Mouse (Mus musculus) spleen, adult 2 months (tissue): ENCODE data around the gene Gm9958. TPM values are rescaled to one million over a fixed set of nuclear protein-coding genes. Genes with fewer than 3 reads are reported as not detected.
A peak's percentile ranks its signal among the peaks of the same experiment; 100 is the strongest.

Experiments used
- DNase-seq, 2 experiments: peaks; one replicate each; pipeline versions ENCODE4 v3.0.0 to v3.0.0-alpha.2; 2012 to 2021; ENCODE audit warnings: low spot score in 2 of 2, low read depth in 1 of 2
- H3K27ac ChIP-seq: fragments of 200-500 bp; 2 replicates; pipeline ENCODE4 v1.5.1; 2012; ENCODE audit warnings: low read length, inconsistent platforms; ENCODE audit not compliant: insufficient read depth
- H3K27me3 ChIP-seq: fragments of 200-500 bp; 2 replicates; pipeline ENCODE4 v1.6.1; 2012; ENCODE audit warnings: mild to moderate bottlenecking, moderate library complexity, low read length, inconsistent platforms; ENCODE audit not compliant: control insufficient read depth, insufficient read depth
- H3K36me3 ChIP-seq: fragments of 200-500 bp; 2 replicates; pipeline ENCODE4 v1.6.1; 2012; ENCODE audit warnings: mild to moderate bottlenecking, low read length, inconsistent platforms; ENCODE audit not compliant: control insufficient read depth, insufficient read depth
- H3K4me1 ChIP-seq: fragments of 200-500 bp; 2 replicates; pipeline ENCODE4 v1.6.1; 2011; ENCODE audit warnings: inconsistent platforms; ENCODE audit not compliant: control insufficient read depth, insufficient read depth, insufficient read length
- H3K4me3 ChIP-seq: fragments of 200-500 bp; 2 replicates; pipeline ENCODE4 v1.5.1; 2011; ENCODE audit warnings: mild to moderate bottlenecking, inconsistent platforms; ENCODE audit not compliant: insufficient read depth, insufficient read length; ENCODE audit errors: extremely low read depth
- CTCF ChIP-seq: fragments of 200-500 bp; IDR thresholded peaks from 2 replicates; pipeline ENCODE4 v1.5.1; 2011; ENCODE audit warnings: mild to moderate bottlenecking, inconsistent platforms; ENCODE audit not compliant: insufficient read depth, insufficient read length, insufficient replicate concordance; ENCODE audit errors: extremely low read depth
- POLR2A ChIP-seq: fragments of 200-500 bp; IDR thresholded peaks from 2 replicates; pipeline ENCODE4 v1.6.1; 2011; ENCODE audit warnings: low read depth, low read length, inconsistent platforms
- WGBS: fragments of 180-500 bp; shearing (Covaris S2); methylation state at CpG from one replicate; pipeline ENCODE4 v1.1.7; 2018; 5-methylcytosine and 5-hydroxymethylcytosine counted together
- polyA plus RNA-seq: library from polyadenylated mRNA; depleted of rRNA; stranded (reverse); fragments of >200 nt; gene quantifications from 2 replicates; pipeline ENCODE4 v1.2.3, GENCODE M21; 2012; rRNA removed

Gene Gm9958
- 0.54 and 0.79 TPM in 2 replicates for polyA plus RNA-seq

DNA sequence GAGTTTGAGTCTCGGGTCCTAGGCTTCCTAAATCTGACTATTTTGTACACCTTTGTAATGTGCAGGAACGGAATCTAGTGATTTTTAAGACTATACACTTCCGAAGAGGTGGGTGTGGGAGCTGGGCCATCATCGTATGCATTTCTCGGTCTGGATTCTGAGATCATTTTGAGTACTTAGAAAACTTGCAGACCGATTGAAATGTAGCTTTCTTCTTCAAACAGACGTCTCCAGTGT, at the start of gene Gm9958:
Gene Gm9958, plus strand, starts transcription at position 138 of the 237 bp plus-strand sequence.
- H3K4me1 ChIP-seq: no peaks in the 10 kb centered on the region; the same call in 1 of the 2 replicates
- DNase-seq: no peak
- TF ChIP-seq POLR2A: no peak
- no peak for TF ChIP-seq CTCF
- peak within 1 kb of the TSS; percentile 97 for H3K4me3 ChIP-seq
- WGBS: 1% methylated on average over 7 of the region's 7 CpGs
- no peaks in the 10 kb centered on the region for H3K27me3 ChIP-seq
- peaks cover 1% of the 10 kb centered on the region; the same call in 1 of the 2 replicates for H3K36me3 ChIP-seq
- H3K27ac ChIP-seq: peak within 1 kb of the TSS; percentile 96

DNA sequence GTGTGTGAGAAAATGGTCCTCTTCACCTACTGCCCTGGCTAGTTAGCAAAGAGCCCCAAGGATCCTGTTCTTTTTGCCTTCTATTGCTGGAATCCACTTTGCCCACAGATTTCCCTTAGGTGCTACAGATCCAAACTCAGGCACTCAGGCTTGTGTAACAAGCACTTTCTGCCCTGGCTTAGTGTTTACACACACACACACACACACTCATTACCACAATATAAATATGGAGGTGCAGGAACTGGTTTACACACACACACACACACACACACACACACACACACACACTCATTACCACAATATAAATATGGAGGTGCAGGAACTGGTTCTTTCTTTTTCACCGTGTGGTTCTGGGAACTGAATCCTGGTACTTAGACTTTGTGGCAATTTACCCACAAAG, 35.9 kb upstream of the Gm9958 start:
- DNase-seq: no peak
- Histone ChIP-seq H3K4me1 (no peaks in the 10 kb centered on the region), H3K4me3 (no peak overlapping the region), H3K36me3 (no peaks in the 10 kb centered on the region), H3K27me3 (no peaks in the 10 kb centered on the region), H3K27ac (no peak overlapping the region)
- 33% methylated on average over 1 of the region's 1 CpGs for WGBS
- TF ChIP-seq CTCF: no peak
- TF ChIP-seq POLR2A: no peak

- TF ChIP-seq POLR2A (no peak), CTCF (no peak)
- H3K27ac ChIP-seq: no peak overlapping the region
- no peak for DNase-seq
- no peaks in the 10 kb centered on the region for H3K27me3 ChIP-seq
- no peaks in the 10 kb centered on the region for H3K36me3 ChIP-seq
- H3K4me1 ChIP-seq: no peaks in the 10 kb centered on the region
- H3K4me3 ChIP-seq: no peak overlapping the region
- WGBS: 77% methylated on average over 2 of the region's 2 CpGs
Measured at GRCm38 (mm10) chr5:90332478-90332877, 34.5 kb upstream of the Gm9958 start.

- H3K4me1 ChIP-seq: peaks cover 7% of the 10 kb centered on the region
- H3K4me3 ChIP-seq: no peak overlapping the region
- no peaks in the 10 kb centered on the region for H3K36me3 ChIP-seq
- DNase-seq: no peak
- no peaks in the 10 kb centered on the region for H3K27me3 ChIP-seq
- TF ChIP-seq CTCF: no peak
- no peak for TF ChIP-seq POLR2A
- 81% methylated on average over 7 of the region's 7 CpGs for WGBS
- H3K27ac ChIP-seq: no peak overlapping the region
Measured at GRCm38 (mm10) chr5:90338177-90339091, 28.6 kb upstream of the Gm9958 start.

DNA sequence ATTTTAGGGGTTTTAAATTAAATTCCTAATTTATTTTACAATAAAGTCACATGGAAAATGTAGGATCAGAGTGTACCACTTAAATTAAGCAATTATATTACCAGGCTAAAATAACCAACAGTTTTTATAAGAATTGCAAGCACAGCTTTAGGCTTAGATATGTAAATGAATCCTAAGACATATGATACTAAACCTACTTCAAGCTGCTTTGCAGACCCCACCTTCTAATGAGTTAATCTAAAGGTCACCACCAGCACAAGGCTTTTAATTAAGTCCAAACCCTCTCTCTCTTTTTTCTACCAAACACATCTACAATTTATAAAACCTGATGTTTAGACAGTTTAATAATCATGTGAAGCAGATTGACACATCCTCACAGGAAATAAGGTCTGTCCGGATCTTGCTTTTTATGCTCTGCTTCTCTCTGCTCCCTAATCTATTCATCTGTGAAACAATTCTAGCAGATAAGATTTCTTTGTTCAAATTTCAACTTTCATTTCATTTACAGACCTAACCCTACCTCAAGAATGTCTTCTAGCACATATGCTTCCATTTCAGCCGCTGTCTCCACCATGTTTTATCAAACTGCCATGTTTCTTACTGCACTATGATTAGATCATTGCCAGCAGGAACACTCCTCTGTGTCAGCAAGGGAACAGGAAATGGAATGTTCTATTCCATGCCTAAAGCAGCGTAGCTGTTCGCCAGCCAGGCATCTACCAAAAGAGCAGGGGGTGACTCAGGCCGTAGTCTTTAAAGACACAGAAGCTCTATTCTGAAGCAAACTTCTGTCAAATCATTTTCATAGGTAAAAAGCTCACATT, 27.7 kb upstream of the Gm9958 start:
- TF ChIP-seq POLR2A (no peak), CTCF (no peak)
- Histone ChIP-seq H3K4me1 (peaks cover 7% of the 10 kb centered on the region), H3K27me3 (no peaks in the 10 kb centered on the region), H3K27ac (no peak overlapping the region), H3K4me3 (no peak overlapping the region), H3K36me3 (no peaks in the 10 kb centered on the region)
- peak in 1 of 2 experiments; percentile 2 for DNase-seq
- 8% methylated on average over 5 of the region's 5 CpGs for WGBS

- Histone ChIP-seq H3K27me3 (no peaks in the 10 kb centered on the region), H3K27ac (no peak overlapping the region), H3K36me3 (no peaks in the 10 kb centered on the region), H3K4me1 (peaks cover 7% of the 10 kb centered on the region), H3K4me3 (no peak overlapping the region)
- 86% methylated on average over 1 of the region's 1 CpGs for WGBS
- no peak for TF ChIP-seq POLR2A
- no peak for TF ChIP-seq CTCF
- no peak for DNase-seq
Measured at GRCm38 (mm10) chr5:90339953-90340343, 27.1 kb upstream of the Gm9958 start.

GRCm38 (mm10) chr5:90340847-90341246, 26.2 kb upstream of the Gm9958 start:
- 73% methylated on average over 4 of the region's 4 CpGs for WGBS
- Histone ChIP-seq H3K27me3 (no peaks in the 10 kb centered on the region), H3K4me1 (peaks cover 7% of the 10 kb centered on the region), H3K4me3 (no peak overlapping the region), H3K36me3 (no peaks in the 10 kb centered on the region), H3K27ac (no peak overlapping the region)
- TF ChIP-seq CTCF (no peak), POLR2A (no peak)
- DNase-seq: no peak
